Mouse (Mus musculus) megakaryocyte progenitor cell, adult 5-6 weeks (primary cell): ENCODE results near the gene Best2. TPM values are rescaled to one million over a fixed set of nuclear protein-coding genes. Genes with fewer than 3 reads are reported as not detected.
A peak's percentile ranks its signal among the peaks of the same experiment; 100 is the strongest.

Experiments
- ATAC-seq: replicated peaks from 2 replicates; pipeline ENCODE4 v1.8.0; 2016; ENCODE audit warnings: mild to moderate bottlenecking, moderate TSS enrichment, inconsistent platforms; ENCODE audit not compliant: poor library complexity
- total RNA-seq, 2 experiments: library from RNA; stranded (forward) in 1 of 2; stranded (reverse) in 1 of 2; fragments of 157-497, 149-512 nt in 1 of 2; fragments of 200-1000 nt in 1 of 2; gene quantifications; 2 replicates each; pipeline versions ENCODE4 v1.2.3 to v1.2.4; 2015 to 2017

Gene Best2
- total RNA-seq, 2 experiments from 2014 or later: not detected

DNA sequence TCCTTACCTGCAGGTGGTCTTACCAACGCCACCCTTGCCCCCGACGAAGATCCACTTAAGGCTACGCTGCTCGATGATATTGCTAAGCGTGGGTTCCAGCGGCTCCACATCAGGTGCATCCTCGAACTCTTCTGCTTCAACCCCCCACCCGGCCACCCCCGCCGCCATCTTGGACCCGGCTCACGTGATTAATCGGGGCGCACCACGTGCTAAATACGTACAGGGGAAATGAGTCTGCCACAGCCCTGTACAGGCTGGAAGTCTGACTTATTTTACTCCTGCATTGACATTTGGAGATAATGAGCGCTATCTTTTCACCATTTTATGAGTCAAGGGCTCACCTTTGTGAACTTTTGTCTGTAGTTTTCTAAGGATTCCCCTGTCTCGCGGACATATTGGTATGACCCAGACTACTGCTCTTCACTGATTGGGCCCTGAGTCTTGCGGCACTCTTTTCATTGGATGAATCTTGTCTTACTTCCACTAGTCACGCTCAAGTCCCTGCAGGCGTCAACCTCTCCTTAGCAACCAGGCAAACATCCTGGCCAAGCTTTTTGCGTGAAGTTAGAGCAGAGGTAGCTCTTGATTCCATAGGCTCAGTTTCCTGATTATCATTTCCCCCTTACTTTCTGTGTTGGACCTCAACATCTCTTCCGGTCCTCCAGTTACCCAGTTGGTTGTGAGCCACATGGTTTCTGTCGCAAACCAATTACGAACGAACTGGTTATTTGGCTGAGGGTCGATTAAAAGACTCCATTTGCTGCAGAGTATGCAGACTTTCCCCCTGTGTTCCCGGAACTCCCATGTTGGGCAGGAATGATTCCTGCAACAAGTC is 11.0 kb upstream of the Best2 start, which contains the start of gene Asna1:
TSS of gene Asna1 (minus strand) at position 184 of the 835 bp plus-strand sequence.
- peak; percentile 87 for ATAC-seq

DNA sequence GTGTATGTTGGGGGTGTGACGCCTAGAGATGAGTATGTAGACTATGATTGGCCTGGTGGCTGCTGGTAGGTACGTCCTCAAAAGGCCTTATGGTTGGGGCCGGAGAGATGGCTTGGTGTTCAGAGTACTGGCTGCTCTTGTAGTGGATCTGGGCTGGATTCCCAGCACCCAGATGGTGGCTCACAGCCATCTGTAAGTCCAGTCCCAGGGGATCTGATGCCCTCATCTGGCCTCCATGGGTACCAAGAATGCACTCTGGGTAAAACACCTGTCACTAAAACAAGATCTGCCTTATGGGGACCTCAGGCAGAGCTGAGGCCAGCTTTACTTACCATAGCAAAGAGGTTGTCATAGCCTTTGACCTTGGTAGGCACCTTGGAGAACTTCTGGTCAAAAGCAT is 9.5 kb upstream of the Best2 start:
- no peak for ATAC-seq

DNA sequence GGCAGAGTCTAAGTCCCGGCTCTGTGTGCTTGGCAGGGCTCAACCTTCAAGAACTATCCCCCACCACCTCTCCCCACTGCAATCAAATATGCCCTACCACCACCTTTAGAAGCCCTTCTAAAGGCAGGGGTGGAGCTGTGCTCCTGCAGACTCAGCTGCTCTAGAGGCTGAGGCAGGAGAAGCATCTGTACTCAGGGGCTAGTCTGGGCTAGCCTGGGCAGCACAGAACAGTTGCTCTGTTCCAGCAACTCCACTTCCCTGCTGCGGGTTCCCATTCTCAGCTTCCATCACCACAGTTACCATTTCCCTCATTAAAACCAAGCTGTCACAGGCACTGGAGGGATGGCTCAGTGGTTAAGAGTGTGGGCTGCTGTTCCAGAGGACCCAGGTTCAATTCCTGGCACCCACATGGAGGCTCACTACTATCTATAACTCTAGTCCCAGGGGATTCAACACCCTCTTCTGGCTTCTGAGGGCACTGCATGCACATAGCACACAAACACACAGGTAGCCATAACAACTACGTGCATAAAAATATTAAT is 7.3 kb upstream of the Best2 start:
- ATAC-seq: no peak

DNA sequence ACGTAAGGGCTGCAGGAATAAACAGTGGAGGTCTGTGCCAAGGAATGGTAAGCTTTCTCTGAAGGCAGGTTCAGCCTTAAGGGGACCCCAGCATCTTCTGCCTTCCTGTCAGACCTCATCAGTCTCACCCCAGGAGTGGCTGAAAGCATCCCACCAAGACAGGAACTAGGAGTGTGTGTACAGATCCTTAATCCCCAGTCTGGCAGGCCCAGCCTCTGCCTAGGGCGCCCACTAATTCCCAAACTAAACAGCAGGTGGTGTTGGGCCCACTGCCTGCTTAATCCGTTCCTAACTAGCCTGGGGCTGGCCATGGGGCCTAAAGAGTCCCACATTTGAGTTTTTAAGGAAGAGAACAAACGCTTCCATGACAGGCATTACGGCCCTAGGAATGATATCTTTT is 2.9 kb upstream of the Best2 start:
- no peak for ATAC-seq

DNA sequence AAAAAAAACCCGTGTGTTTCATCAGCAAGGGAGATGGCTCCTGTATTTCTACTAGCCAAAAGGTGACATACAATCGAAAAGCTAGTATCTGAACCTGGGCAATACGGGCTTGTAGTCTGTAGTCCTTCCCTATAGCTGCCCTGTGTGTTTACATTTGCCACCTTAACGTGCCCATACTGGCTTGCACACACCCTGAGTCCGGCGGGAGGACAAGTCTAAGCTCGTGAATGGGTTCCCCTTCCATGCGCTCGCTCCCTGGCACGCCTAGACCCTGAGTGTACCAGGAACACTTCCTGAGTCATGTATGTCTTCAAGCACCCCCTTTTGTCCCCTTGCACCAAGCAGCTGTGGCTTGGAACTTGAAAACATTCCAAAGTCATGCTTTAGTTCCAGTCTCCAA is 2.4 kb upstream of the Best2 start:
- ATAC-seq: no peak

DNA sequence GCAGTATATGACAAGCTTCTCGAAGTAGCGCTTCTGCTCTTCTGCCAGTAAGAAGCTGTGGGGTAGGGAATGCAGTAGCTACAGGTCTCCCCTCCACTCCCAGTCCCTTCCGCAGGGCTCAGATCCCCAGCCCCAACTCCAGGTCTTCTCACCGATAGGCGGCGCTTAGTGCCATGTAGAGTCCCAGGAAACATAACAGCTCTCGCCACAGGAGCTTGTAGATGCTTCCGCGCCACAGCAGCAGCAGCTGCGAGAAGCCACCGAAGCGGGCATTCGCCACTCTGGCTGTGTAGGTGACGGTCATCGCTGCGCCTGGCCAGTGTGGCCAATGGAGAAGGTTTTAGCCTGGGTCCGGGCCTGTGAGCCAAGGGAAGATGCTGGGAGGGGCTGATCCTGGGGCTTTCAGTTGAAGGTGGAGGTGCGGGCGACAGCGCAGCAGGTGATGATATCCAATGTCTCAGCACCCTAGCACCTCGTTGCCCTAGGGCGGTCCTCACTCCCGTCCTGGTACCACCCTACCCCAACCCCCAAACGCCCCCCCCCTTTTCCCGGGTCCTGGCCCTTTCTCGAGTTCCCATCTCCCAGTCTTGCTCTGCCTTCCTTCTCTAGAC is 996 bp downstream of the Best2 start:
- peak; percentile 98 for ATAC-seq

DNA sequence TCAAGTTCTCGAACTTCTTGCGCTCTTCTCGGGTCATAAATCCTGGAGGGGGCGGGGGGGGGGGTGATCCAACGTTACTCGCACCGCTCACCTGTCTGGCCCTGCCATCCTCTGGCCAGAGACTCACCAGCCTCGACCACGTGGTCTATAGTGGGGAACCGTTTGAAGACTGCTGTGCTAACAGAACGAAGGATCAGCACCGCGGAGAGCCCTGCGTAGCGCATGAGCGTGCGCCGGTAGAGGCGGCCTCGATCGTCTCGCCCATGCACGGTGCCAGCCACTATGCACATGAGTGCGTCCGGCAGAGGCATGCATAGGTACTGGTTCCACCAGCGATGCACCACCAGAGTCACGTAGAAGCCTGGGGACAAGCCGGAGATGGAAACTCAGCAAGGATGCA is 3.1 kb downstream of the Best2 start:
- ATAC-seq: peak; percentile 49

DNA sequence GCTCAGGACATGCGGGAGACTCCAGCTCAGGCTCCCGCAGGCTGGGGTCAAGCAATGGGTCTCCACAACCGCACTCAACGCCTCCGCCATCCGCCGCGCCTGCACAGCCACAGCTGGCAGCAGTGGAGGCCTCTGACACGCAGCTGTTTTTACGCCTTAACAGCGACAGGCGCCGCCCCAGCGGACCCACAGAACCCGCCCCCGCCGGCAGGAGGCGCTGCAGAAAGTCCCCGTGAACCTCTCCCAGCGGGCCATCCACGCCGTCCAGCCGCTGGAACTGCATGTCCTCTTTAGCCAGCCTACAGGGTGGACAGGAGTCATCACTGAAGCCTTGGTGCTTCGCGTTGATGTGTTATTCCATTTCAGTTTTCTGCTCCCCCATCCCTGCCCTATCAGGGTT is 6.6 kb downstream of the Best2 start:
- peak; percentile 80 for ATAC-seq

DNA sequence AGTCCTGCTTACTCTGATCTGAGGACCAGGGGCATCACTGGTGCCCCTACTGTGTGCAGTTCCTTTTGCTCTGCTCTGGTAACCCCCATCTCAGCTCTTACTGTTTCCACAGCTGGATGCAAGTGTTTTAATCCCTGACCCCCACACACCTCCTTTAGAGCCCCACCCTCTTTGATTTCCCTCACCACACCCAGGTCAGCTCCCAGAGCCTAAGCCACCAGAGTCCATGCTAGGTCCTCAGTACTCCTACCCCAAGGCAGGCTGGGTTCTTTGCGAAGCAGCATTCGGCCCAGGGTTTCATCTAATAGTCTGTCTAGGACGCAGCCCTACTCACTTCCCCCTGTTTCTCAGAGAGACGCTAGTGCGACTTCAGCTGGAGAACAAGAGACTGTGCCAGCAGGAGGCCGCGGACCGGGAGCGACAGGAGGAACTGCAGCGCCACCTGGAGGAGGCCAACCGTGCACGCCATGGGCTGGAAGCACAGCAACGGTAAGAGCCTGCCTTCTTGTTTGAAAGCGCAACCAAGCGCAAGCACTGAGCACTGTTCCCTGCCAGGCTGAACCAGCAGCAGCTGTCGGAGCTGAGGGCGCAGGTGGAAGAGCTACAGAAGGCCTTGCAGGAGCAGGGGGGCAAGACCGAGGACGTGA is 16.6 kb downstream of the Best2 start:
- ATAC-seq: peak; percentile 100

DNA sequence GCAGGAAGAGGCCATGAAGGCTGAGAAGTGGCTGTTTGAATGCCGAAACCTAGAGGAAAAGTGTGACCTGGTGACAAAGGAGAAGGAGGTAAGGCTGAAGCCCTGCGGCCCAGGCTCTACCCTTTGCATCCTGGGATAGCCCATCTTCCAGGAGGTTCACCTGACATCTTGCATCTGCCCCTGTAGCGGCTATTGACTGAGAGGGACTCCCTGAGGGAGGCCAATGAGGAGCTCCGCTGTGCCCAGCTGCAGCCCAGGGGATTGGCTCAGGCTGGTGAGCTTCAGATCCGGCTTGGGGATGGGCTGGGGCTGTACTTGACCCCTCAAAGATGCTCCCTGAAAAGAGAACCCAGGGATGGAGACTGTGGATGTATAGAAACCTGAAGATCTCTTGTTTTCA is 17.4 kb downstream of the Best2 start:
- no peak for ATAC-seq

DNA sequence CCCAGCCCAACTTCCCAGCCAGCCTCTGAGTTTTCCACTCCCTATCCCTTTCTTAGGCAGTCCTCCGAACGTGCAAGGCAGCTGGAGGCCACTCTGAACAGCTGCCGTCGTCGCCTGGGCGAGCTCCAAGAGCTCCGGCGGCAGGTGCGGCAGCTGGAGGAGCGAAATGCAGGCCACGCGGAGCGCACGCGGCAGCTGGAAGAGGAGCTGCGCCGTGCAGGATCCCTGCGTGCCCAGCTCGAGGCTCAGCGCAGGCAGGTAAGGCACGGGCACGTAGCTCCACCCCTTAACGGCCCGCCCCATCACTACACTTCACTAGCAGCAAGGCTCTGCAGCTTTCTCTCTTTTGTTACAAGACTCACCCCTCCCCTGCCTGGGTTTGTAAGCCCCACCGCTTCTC is 18.7 kb downstream of the Best2 start:
- ATAC-seq: no peak

DNA sequence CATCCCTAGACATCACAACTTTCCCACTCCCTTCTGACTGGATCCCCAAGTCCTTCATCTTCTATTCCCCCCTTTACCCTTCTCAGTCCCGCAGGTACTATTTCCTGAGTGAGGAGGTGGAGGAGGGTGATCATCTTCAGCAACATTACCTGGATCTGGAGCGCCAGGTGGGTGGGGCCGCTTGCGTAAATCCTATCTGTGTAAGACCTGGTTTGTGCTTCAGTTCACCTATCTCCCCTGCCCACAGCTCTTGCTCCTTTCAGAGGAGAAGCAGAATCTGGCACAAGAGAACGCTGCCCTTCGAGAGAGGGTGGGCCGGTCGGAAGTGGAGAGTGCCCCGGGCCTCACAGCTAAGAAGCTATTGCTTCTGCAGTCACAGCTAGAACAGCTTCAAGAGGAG is 20.0 kb downstream of the Best2 start:
- no peak for ATAC-seq

DNA sequence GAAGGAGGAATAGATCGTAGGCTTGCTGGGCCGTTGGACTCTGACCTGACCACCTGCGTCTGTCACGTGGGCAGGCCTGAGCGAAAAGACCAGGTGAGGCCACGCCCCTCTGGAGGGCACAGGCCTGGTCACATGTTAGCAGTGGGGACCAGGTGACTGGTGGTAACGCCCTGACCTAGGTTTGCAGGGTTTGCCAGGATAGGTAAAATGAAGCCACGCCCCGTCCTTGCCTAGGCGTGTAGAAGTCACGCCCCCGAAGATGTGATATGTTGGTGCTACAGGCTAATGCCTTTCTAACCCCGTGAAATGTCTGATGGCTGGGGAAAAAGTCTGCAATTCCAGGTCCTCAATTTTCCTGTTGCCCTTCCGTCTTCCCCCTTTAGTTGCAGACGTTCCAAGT is 23.5 kb downstream of the Best2 start:
- peak; percentile 15 for ATAC-seq

DNA sequence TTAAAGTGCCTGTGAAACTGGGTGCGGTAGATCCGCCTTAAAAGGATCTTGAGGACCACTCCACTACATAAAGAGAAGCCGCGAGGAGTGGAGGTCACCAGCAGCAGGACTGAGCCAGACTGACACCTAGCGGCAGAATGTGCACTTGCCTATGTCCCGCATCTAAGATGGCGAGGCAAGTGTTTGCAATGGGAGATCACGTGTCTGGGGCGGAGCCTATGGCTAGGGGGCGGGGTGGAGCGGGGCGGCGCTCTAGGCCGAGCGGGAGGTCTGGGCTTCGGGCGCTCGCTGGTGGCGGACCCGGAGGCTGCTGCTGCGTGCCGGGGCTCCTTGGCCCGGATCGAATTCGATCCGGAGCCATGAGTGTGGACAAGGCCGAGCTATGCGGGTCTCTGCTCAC is 24.0 kb downstream of the Best2 start, which contains the start of gene Hook2:
TSS of gene Hook2 (plus strand) at position 255 of the 400 bp plus-strand sequence.
- ATAC-seq: peak; percentile 76

DNA sequence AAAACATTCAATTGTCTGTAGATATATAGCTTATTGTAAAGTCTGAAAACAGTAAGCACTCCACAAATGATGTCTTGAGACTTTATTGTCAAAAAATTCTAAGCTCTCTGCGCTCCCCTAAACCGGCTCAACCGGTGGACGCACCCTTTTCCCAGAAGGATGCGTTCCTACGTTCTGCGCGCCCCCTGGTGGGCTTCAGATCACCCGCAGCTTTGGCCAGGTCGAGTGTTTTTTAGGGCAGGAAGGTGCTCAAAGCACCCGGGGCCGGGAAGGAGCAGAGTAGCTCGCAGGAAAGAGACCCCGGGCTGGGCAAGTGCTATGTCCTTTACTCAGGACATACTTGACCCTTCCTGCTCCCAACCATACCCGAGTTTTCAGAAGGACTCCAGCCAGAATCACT is 24.5 kb downstream of the Best2 start:
- ATAC-seq: peak; percentile 55

DNA sequence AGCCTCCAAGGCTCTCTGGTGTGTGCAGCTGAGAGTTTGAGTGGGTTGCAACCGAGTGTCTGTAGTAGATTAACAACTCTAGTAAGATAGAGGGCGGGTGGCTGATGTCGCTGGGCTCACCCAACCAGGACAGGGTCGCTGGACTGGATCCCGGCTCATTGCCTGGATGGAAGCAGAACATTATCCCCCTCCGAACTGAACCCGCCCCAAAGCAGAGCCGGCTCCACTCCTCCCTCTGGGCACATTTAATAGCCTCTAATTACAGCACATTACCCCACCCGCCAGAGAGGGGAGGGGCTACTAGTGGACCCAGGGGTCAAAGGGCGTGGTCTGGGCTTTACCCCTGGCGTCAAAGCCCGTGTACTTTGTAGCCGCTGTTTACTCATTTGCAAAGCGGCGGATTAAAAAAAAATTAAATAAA is 25.0 kb downstream of the Best2 start:
- no peak for ATAC-seq

DNA sequence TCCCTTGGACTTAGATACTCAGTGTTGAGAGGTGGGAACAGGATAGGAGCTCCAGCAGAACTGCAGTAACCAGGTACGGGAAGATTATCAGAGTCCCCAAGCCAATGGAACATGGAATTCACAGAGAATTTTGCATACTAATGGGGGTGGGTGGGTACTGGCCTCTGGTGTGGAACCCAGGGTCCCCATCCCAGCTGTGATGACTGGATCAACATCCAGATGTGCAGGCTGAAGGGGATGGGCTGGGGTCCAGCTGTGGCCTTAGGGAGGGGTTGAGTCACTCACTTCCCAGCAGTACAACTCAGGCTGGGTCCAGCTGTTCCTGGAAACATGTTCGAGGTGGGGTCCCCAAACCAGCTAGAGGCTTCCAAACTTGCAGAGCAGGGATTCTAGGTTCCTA is 26.4 kb downstream of the Best2 start:
- ATAC-seq: no peak

DNA sequence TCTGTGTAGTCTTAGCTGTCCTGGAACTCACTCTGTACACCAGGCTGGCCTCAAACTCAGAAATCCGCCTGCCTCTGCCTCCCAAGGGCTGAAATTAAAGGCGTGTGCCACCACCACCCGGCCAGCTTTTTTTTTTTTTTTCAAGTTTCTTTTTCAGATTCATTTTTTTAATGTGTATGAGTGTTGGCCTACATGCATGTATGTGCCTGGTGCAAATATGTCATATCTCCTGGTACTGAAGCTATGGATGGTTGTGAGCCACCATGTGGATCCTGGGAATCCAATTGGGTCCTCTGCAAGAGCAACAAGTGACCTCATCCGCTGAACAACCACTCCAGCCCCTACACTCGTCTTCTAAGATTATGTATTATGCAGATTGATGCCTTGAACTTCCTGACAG is 26.9 kb downstream of the Best2 start:
- no peak for ATAC-seq

DNA sequence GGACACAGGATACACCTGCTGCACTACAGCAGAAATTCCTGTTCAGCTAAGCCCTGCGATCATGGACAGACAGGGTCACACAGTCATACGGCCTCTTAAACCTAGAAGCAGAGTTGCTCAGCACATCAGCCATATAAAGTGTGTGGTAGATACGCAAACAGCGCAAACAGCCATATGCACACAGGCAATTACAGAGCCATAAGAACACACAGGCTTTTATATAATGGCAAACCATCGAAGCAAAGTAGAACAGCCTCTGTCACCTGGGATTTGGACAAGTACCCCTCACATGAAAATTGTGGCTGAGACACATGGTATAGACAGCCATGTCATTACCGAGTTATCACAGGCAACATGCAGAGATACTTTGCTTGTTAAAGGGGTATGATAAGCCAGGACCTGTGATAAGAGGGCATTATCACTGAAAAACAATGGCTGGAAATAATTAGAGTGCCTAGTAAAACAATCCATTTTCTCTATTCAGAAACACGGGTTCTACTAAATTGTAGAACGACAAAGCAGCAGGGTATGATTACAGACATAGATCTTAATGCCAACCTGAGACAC is 27.9 kb downstream of the Best2 start:
- ATAC-seq: peak; percentile 10

DNA sequence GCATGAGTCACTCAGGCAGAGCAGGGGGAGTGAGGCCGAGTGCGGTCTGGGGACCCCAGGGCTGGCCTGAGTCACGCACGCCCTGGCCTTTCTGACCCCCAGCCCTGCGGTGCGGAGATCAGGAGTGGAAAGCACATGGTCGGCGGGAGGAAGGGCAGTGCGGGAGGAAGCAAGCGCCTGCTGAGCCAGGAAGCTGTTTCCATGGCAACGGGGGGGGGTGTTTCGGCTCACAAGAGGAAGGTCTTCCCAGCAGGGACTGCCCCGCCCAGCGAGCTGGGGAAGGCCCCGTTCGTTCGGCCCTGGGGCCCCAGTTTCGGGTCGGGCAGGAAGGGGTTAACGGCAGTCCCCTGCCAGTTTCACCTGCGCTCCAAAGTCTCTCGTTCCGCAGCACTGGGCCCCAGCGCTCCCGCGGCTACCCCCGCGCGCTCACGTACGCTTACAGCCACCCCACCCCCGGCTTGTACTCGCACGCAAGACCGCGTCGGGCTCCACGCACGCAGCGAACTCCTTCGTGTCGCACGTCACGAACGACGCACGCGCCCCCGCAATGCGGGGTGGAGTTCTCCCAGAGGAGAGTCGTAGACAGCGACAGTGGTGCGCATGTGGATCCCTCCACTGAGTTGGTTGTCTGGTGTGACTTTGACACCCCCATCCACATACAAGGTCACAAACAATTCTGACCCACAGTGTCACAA is 28.5 kb downstream of the Best2 start:
- ATAC-seq: peak; percentile 47
